Mouse (Mus musculus) stomach, embryonic 16.5 days (tissue): ENCODE measurements around the gene Ilkap. TPM values are rescaled to one million over a fixed set of nuclear protein-coding genes. Genes with fewer than 3 reads are reported as not detected.

Source experiments
- ATAC-seq: fragments of 200-750 bp; cut with Nextera tagmentation; 2 replicates; pipeline ENCODE4 v1.8.0; 2017; ENCODE audit warnings: moderate number of reproducible peaks, moderate TSS enrichment; ENCODE audit not compliant: insufficient read depth, low FRiP score
- H3K27ac ChIP-seq: fragments of 300-500 bp; sonication (generic); 2 replicates; pipeline ENCODE4 v1.5.1; 2014; ENCODE audit warnings: low read length
- H3K27me3 ChIP-seq: fragments of 300-500 bp; sonication (generic); 2 replicates; pipeline ENCODE4 v1.6.1; 2014; ENCODE audit warnings: low read length, control low read depth, mixed read lengths; ENCODE audit not compliant: control insufficient read depth, insufficient read depth
- H3K36me3 ChIP-seq: fragments of 300-500 bp; sonication (generic); 2 replicates; pipeline ENCODE4 v1.6.1; 2014; ENCODE audit warnings: low read length; ENCODE audit not compliant: control insufficient read depth, insufficient read depth
- H3K4me1 ChIP-seq: fragments of 300-500 bp; sonication (generic); 2 replicates; pipeline ENCODE4 v1.6.1; 2014; ENCODE audit warnings: low read length, control low read depth, mixed read lengths; ENCODE audit not compliant: control insufficient read depth, insufficient read depth
- H3K4me2 ChIP-seq: fragments of 300-500 bp; sonication (generic); 2 replicates; pipeline ENCODE4 v1.6.1; 2014; ENCODE audit warnings: low read depth, low read length, mixed read lengths
- H3K4me3 ChIP-seq: fragments of 300-500 bp; sonication (generic); replicated peaks from 2 replicates; pipeline ENCODE4 v1.5.1; 2014; ENCODE audit warnings: mild to moderate bottlenecking, low read length
- H3K9ac ChIP-seq: fragments of 300-500 bp; sonication (generic); 2 replicates; pipeline ENCODE4 v1.6.1; 2014; ENCODE audit warnings: low read length
- H3K9me3 ChIP-seq: fragments of 300-500 bp; sonication (generic); replicated peaks from 2 replicates; pipeline ENCODE4 v1.6.1; 2016; ENCODE audit warnings: low read length, control low read depth; ENCODE audit not compliant: control insufficient read depth
- WGBS: fragments of 180-500 bp; shearing (Covaris S2); extraction: QIAGEN DNeasy Blood & Tissue Kit; methylation state at CpG from one replicate; pipeline ENCODE4 v1.1.7; 2014; 5-methylcytosine and 5-hydroxymethylcytosine counted together
- polyA plus RNA-seq: library from polyadenylated mRNA; unstranded; fragments of >200 nt; fragmentation: Nextera tagmentation; extraction: Ambion mirVana; gene quantifications from 2 replicates; pipeline ENCODE4 v1.2.1, GENCODE M21; 2015

Gene Ilkap
- polyA plus RNA-seq, 1 experiment from 2014 or later = 113 TPM

GRCm38 (mm10) chr1:91352277-91352676, 46.3 kb downstream of the Ilkap start:
- Histone ChIP-seq H3K36me3 (no peaks in the 10 kb centered on the region), H3K27ac (no peak overlapping the region), H3K27me3 (no peaks in the 10 kb centered on the region), H3K9ac (no peak overlapping the region), H3K4me2 (no peak overlapping the region), H3K4me1 (0 out of 2 replicates have a peak, but pooled peaks cover 3% of the 10 kb centered on the region), H3K4me3 (no peak overlapping the region), H3K9me3 (no peaks in the 10 kb centered on the region)
- ATAC-seq = no peak
- WGBS = 81% methylated on average over 2 of the region's 2 CpGs

GRCm38 (mm10) chr1:91351249-91351648, 47.4 kb downstream of the Ilkap start:
- Histone ChIP-seq H3K4me2 (no peak overlapping the region), H3K4me3 (no peak overlapping the region), H3K27ac (no peak overlapping the region), H3K27me3 (peaks cover 5% of the 10 kb centered on the region; the same call in 1 of the 2 replicates), H3K9me3 (no peaks in the 10 kb centered on the region), H3K36me3 (no peaks in the 10 kb centered on the region), H3K4me1 (0 out of 2 replicates have a peak, but pooled peaks cover 3% of the 10 kb centered on the region), H3K9ac (no peak overlapping the region)
- ATAC-seq = no peak
- 77% methylated on average over 3 of the region's 3 CpGs for WGBS

GRCm38 (mm10) chr1:91350841-91351240, 47.8 kb downstream of the Ilkap start, which contains the start of gene Klhl30:
Gene Klhl30 (plus strand): TSS chr1:91351016.
- Histone ChIP-seq H3K4me1 (0 out of 2 replicates have a peak, but pooled peaks cover 3% of the 10 kb centered on the region), H3K4me2 (no peak within 1 kb of the TSS), H3K9me3 (no peaks in the 10 kb centered on the region), H3K4me3 (no peak within 1 kb of the TSS), H3K9ac (no peak within 1 kb of the TSS), H3K27ac (no peak within 1 kb of the TSS), H3K27me3 (peaks cover 10% of the 10 kb centered on the region), H3K36me3 (no peaks in the 10 kb centered on the region)
- WGBS = 50% methylated on average over 4 of the region's 4 CpGs
- no peak for ATAC-seq

GRCm38 (mm10) chr1:91346892-91347291, 51.7 kb downstream of the Ilkap start:
- Histone ChIP-seq H3K9me3 (no peaks in the 10 kb centered on the region), H3K9ac (no peak overlapping the region), H3K4me1 (peaks cover 11% of the 10 kb centered on the region), H3K4me3 (no peak overlapping the region), H3K36me3 (no peaks in the 10 kb centered on the region), H3K27ac (no peak overlapping the region), H3K27me3 (peaks cover 38% of the 10 kb centered on the region), H3K4me2 (no peak overlapping the region)
- peak; percentile 56; the same call in 1 of the 2 replicates for ATAC-seq
- 36% methylated on average over 3 of the region's 3 CpGs for WGBS

GRCm38 (mm10) chr1:91344921-91345685, 53.5 kb downstream of the Ilkap start:
- Histone ChIP-seq H3K9ac (no peak overlapping the region; the same call in 1 of the 2 replicates), H3K4me1 (peaks cover 8% of the 10 kb centered on the region), H3K27me3 (peaks cover 41% of the 10 kb centered on the region), H3K4me3 (peak overlapping the region; percentile 28), H3K27ac (no peak overlapping the region), H3K9me3 (no peaks in the 10 kb centered on the region), H3K36me3 (no peaks in the 10 kb centered on the region), H3K4me2 (peak overlapping the region; percentile 43)
- ATAC-seq = no peak
- 4% methylated on average over 68 of the region's 68 CpGs for WGBS

GRCm38 (mm10) chr1:91344001-91344400, 54.6 kb downstream of the Ilkap start:
- no peak overlapping the region for H3K4me2 ChIP-seq
- H3K36me3 ChIP-seq = no peaks in the 10 kb centered on the region
- 62% methylated on average over 3 of the region's 3 CpGs for WGBS
- H3K4me1 ChIP-seq = peaks cover 8% of the 10 kb centered on the region
- H3K27ac ChIP-seq = no peak overlapping the region
- no peak overlapping the region for H3K4me3 ChIP-seq
- no peaks in the 10 kb centered on the region for H3K9me3 ChIP-seq
- peaks cover 41% of the 10 kb centered on the region for H3K27me3 ChIP-seq
- ATAC-seq = no peak
- H3K9ac ChIP-seq = no peak overlapping the region

- 85% methylated on average over 7 of the region's 7 CpGs for WGBS
- H3K9me3 ChIP-seq = no peaks in the 10 kb centered on the region
Measured at GRCm38 (mm10) chr1:91337355-91337754, 61.3 kb downstream of the Ilkap start.

GRCm38 (mm10) chr1:91333582-91333981, 65.0 kb downstream of the Ilkap start:
- H3K4me2 ChIP-seq = no peak overlapping the region
- no peaks in the 10 kb centered on the region for H3K4me1 ChIP-seq
- no peak overlapping the region for H3K27ac ChIP-seq
- H3K4me3 ChIP-seq = no peak overlapping the region
- no peaks in the 10 kb centered on the region for H3K9me3 ChIP-seq
- no peaks in the 10 kb centered on the region for H3K36me3 ChIP-seq
- no peak overlapping the region for H3K9ac ChIP-seq
- H3K27me3 ChIP-seq = no peaks in the 10 kb centered on the region
- no peak for ATAC-seq

More at GRCm38 (mm10) chr1:91337355-91337754, 61.3 kb downstream of the Ilkap start:
- no peak overlapping the region for H3K4me3 ChIP-seq
- ATAC-seq = no peak
- H3K36me3 ChIP-seq = no peaks in the 10 kb centered on the region
- no peaks in the 10 kb centered on the region; the same call in 1 of the 2 replicates for H3K4me1 ChIP-seq
- no peak overlapping the region for H3K4me2 ChIP-seq
- 0 out of 2 replicates have a peak, but pooled peaks cover 3% of the 10 kb centered on the region for H3K27me3 ChIP-seq
- H3K9ac ChIP-seq = no peak overlapping the region
- H3K27ac ChIP-seq = no peak overlapping the region

- Histone ChIP-seq H3K9me3 (no peaks in the 10 kb centered on the region), H3K36me3 (no peaks in the 10 kb centered on the region), H3K27me3 (no peaks in the 10 kb centered on the region), H3K4me1 (no peaks in the 10 kb centered on the region), H3K9ac (no peak overlapping the region), H3K4me3 (no peak overlapping the region), H3K27ac (no peak overlapping the region), H3K4me2 (no peak overlapping the region)
- no peak for ATAC-seq
- WGBS = 52% methylated on average over 4 of the region's 4 CpGs
Measured at GRCm38 (mm10) chr1:91332102-91332501, 66.5 kb downstream of the Ilkap start.
